Mouse (Mus musculus): ENCODE results near the gene Ncl. TPM values are rescaled to one million over a fixed set of nuclear protein-coding genes. Genes with fewer than 3 reads are reported as not detected.
"Not testable (repeated sequence)": the region's sequence is repeated elsewhere in the genome, so short reads cannot be mapped to it uniquely, and the experiment has no call there.

Ncl gene
- polyA plus RNA-seq, 1 experiment from 2014 or later = 219 TPM

- no peak overlapping the region for H3K9ac ChIP-seq
- ATAC-seq (ENCODE audit: low FRiP score) = no peak
- no peak overlapping the region for H3K4me3 ChIP-seq
- peaks cover 17% of the 10 kb centered on the region for H3K36me3 ChIP-seq
- H3K4me2 ChIP-seq = no peak overlapping the region
- H3K4me1 ChIP-seq (replicated peaks) = no peaks in the 10 kb centered on the region
- 100% methylated on average over 1 of the region's 1 CpGs for WGBS
- H3K27ac ChIP-seq = no peak overlapping the region
- no peaks in the 10 kb centered on the region for H3K27me3 ChIP-seq
- no peaks in the 10 kb centered on the region for H3K9me3 ChIP-seq
These were observed 16.0 kb downstream of the Ncl start for GRCm38 (mm10) chr1:86343087-86343645.

GRCm38 (mm10) chr1:86342371-86342770 is 16.8 kb downstream of the Ncl start:
- no peaks in the 10 kb centered on the region for H3K4me1 ChIP-seq (replicated peaks)
- no peak overlapping the region for H3K4me3 ChIP-seq
- H3K9me3 ChIP-seq = no peaks in the 10 kb centered on the region
- 92% methylated on average over 2 of the region's 2 CpGs for WGBS
- no peak overlapping the region for H3K27ac ChIP-seq
- H3K36me3 ChIP-seq = peaks cover 11% of the 10 kb centered on the region; the same call in 1 of the 2 replicates
- no peaks in the 10 kb centered on the region for H3K27me3 ChIP-seq
- no peak overlapping the region for H3K4me2 ChIP-seq
- H3K9ac ChIP-seq = no peak overlapping the region
- no peak for ATAC-seq (ENCODE audit: low FRiP score)

DNA sequence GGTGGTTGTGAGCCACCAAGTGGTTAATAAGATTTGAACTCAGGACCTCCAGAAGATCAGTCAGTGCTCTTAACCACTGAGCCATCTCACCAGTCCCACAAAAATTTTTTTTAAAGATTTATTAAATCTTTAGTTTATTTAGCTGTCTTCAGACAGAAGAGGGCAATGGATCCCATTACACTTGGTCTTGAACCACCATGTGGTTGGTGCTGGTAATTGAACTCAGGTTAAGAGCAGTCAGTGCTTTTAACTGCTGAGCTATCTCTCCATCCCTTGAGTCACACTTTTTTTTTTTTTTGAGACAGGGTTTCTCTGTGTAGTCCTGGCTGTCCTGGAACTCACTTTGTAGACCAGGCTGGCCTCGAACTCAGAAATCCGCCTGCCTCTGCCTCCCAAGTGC is 18.1 kb downstream of the Ncl start:
- ATAC-seq (ENCODE audit: low FRiP score); H3K4me2 ChIP-seq; H3K4me3 ChIP-seq; H3K9ac ChIP-seq; H3K27me3 ChIP-seq; H3K9me3 ChIP-seq; H3K27ac ChIP-seq; H3K36me3 ChIP-seq; H3K4me1 ChIP-seq (replicated peaks): not testable (repeated sequence)
- 86% methylated on average over 2 of the region's 2 CpGs for WGBS

DNA sequence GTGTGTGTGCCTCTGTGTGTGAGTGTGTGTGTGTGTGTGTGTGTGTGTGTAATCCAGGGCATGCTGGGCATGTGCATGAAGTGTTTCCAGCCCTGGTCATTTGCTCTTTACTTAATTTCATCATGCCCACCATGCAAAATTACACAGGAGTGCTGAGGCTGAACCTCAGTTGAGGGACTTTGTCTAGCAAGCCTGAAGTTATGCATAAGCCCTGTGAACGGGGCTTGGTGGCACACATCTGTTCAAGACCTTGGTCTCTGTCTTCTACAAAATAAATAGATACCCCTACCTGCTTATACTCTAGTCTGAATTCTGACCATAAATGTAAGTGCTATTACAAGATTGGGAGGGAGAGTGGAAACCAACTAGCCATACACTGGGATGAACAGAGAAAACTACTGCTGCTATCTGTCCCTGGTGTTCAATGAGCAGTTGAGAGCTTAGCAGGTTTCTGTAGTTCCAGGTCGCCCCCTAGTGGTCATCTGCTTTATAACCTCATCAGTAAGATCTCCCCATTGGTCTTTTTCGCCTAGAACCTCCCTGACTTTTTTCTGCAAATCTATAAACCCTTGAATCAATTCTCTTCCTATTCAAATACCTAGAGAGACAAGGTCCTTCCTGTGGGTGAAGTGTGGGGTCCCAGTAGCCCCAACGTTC is 19.9 kb downstream of the Ncl start:
- no peaks in the 10 kb centered on the region for H3K9me3 ChIP-seq
- H3K36me3 ChIP-seq = no peaks in the 10 kb centered on the region
- no peak overlapping the region for H3K4me2 ChIP-seq
- H3K4me3 ChIP-seq = no peak overlapping the region
- 31% methylated on average over 4 of the region's 4 CpGs for WGBS
- H3K27ac ChIP-seq = no peak overlapping the region
- no peaks in the 10 kb centered on the region for H3K27me3 ChIP-seq
- no peaks in the 10 kb centered on the region for H3K4me1 ChIP-seq (replicated peaks)
- peak; percentile 80 for ATAC-seq (ENCODE audit: low FRiP score)
- H3K9ac ChIP-seq = no peak overlapping the region

DNA sequence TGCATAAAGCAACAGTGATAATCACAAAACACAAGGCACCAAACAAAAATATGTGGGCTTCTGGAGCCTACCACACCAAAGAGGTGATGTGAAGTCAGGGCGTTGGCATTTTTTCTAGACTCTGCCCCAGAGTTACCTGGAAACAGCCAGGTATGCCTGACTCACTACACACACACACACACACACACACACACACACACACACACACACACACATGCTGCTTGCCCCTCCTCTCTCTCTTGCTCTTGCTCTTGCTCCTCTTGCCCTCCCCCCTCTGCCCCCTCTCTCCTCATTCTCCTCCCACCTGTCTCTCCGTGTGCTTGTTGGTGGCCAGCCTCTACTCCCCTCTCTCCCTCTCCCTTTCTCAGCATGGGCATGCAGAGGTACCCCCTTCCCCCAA is 22.9 kb downstream of the Ncl start:
- no peak overlapping the region for H3K9ac ChIP-seq
- H3K4me2 ChIP-seq = no peak overlapping the region
- no peak overlapping the region for H3K4me3 ChIP-seq
- H3K27ac ChIP-seq = no peak overlapping the region
- WGBS = 43% methylated on average over 2 of the region's 2 CpGs
- no peaks in the 10 kb centered on the region for H3K4me1 ChIP-seq (replicated peaks)
- H3K36me3 ChIP-seq = no peaks in the 10 kb centered on the region
- H3K27me3 ChIP-seq = no peaks in the 10 kb centered on the region
- H3K9me3 ChIP-seq = no peaks in the 10 kb centered on the region
- ATAC-seq (ENCODE audit: low FRiP score) = no peak

DNA sequence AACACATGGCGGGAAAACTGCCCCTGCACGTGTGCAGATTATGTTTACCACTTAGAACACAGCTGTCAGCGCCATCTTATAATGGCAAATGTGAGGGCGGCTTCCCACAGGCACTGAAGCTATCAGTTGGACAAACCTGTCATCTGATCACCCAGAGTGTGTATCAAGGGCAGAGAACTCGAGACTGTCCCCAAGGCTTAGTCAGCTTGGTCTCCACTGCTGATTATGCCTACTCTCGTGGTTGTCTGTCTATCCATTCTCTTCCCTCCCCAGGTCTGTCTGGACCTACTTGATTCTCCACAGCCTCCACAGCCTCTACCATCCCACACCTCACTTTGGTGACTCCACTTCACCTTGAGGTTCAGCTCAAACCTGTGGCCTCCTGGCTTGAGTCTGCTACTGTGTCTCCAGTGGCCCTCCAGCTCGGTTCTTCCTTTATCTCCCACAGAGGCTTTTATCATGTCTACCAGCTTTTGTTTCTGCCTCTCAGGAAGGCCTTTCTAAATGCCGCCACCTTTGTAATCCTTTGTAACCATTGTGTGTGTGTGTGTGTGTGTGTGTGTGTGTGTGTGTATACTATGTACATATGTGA is 38.3 kb downstream of the Ncl start:
- Histone ChIP-seq H3K36me3 (no peaks in the 10 kb centered on the region), H3K27ac (no peak overlapping the region), H3K4me1 (replicated peaks) (no peaks in the 10 kb centered on the region), H3K9me3 (no peaks in the 10 kb centered on the region), H3K4me3 (no peak overlapping the region), H3K27me3 (no peaks in the 10 kb centered on the region), H3K4me2 (no peak overlapping the region), H3K9ac (no peak overlapping the region)
- WGBS = 91% methylated on average over 8 of the region's 8 CpGs
- no peak for ATAC-seq (ENCODE audit: low FRiP score)

DNA sequence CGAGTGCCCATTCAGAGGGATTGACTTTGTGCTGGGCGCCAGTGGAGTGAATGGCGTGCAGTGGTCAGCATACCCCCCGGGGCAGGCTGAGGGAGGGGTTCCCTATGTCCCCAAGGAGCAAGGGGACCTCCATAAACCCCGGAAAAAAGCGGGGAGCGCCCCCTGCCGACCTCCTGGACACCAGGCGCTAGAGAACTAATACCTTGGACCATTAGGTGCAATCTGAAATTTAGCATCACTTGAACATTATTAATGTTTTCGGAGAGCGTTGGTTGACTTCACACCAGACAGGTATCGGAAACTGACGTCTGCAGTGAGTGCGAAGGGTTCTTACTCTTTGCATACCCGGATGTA is 45.5 kb downstream of the Ncl start:
- 30% methylated on average over 15 of the region's 15 CpGs for WGBS
- H3K4me1 ChIP-seq (replicated peaks) = peaks cover 14% of the 10 kb centered on the region
- H3K4me2 ChIP-seq = no peak overlapping the region

GRCm38 (mm10) chr1:86313096-86313771 is 46.0 kb downstream of the Ncl start:
- Histone ChIP-seq H3K4me3 (no peak overlapping the region), H3K27ac (no peak overlapping the region), H3K27me3 (peaks cover 18% of the 10 kb centered on the region; the same call in 1 of the 2 replicates), H3K4me1 (replicated peaks) (peaks cover 14% of the 10 kb centered on the region), H3K4me2 (no peak overlapping the region), H3K9ac (no peak overlapping the region), H3K36me3 (no peaks in the 10 kb centered on the region), H3K9me3 (no peaks in the 10 kb centered on the region)
- ATAC-seq (ENCODE audit: low FRiP score) = no peak
- WGBS = 41% methylated on average over 16 of the region's 16 CpGs

More for the DNA sequence above, 45.5 kb downstream of the Ncl start:
- no peak overlapping the region for H3K4me3 ChIP-seq
- peaks cover 18% of the 10 kb centered on the region; the same call in 1 of the 2 replicates for H3K27me3 ChIP-seq
- no peaks in the 10 kb centered on the region for H3K36me3 ChIP-seq
- H3K27ac ChIP-seq = no peak overlapping the region
- ATAC-seq (ENCODE audit: low FRiP score) = no peak
- H3K9ac ChIP-seq = no peak overlapping the region
- no peaks in the 10 kb centered on the region for H3K9me3 ChIP-seq

- H3K4me3 ChIP-seq = no peak overlapping the region
- H3K27ac ChIP-seq = no peak overlapping the region
- peaks cover 21% of the 10 kb centered on the region; the same call in 1 of the 2 replicates for H3K27me3 ChIP-seq
- H3K9ac ChIP-seq = no peak overlapping the region
- no peak overlapping the region for H3K4me2 ChIP-seq
- no peaks in the 10 kb centered on the region for H3K36me3 ChIP-seq
- 75% methylated on average over 3 of the region's 3 CpGs for WGBS
- peaks cover 14% of the 10 kb centered on the region for H3K4me1 ChIP-seq (replicated peaks)
- H3K9me3 ChIP-seq = no peaks in the 10 kb centered on the region
- no peak for ATAC-seq (ENCODE audit: low FRiP score)
These were observed 46.9 kb downstream of the Ncl start for GRCm38 (mm10) chr1:86312269-86312668.

- H3K36me3 ChIP-seq = no peaks in the 10 kb centered on the region
- no peak for ATAC-seq (ENCODE audit: low FRiP score)
- H3K4me1 ChIP-seq (replicated peaks) = peaks cover 14% of the 10 kb centered on the region
- H3K27me3 ChIP-seq = peaks cover 23% of the 10 kb centered on the region; the same call in 1 of the 2 replicates
- H3K9me3 ChIP-seq = no peaks in the 10 kb centered on the region
- H3K27ac ChIP-seq = no peak overlapping the region
- no peak overlapping the region for H3K4me2 ChIP-seq
- WGBS = 23% methylated on average over 10 of the region's 10 CpGs
- no peak overlapping the region for H3K9ac ChIP-seq
- H3K4me3 ChIP-seq = no peak overlapping the region
These were observed 47.7 kb downstream of the Ncl start for GRCm38 (mm10) chr1:86311467-86312005.

DNA sequence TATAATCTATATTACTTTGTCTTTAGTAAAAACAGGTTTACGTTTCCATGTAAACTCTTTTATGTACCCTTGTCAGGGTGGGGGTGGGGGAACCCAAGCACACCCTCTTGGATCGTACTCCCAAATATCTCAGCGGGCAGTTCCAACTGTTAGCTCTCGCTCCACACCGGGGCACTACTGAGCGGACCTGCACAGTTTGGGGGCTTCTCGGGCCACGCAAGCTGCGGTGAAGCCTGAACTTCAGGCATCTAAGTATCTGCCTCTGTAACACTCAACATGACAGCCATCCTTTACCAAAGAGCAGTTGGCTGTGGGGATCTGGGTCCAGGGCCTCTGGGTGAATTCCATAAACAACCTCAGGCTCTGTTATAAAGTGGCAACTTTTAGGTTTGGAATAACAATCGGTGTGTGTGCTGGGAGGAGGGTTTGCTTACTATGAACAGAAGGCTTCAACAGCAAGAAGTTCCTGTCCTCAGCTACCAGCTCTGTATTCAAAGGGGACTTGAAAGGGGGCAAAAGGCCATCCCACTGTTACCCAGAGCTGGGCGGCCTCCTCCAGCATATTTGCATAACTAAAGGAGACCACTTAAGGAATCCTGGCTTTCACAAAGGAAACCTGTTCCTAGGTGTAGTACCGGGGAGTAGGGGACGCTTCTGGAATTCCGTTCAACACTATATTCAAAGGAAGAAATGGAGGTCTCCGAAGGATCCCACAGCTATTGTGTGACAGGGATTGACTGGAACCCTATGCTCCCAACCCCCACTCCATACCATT is 48.5 kb downstream of the Ncl start:
- no peaks in the 10 kb centered on the region for H3K9me3 ChIP-seq
- ATAC-seq (ENCODE audit: low FRiP score) = no peak
- WGBS = 9% methylated on average over 15 of the region's 15 CpGs
- no peak overlapping the region for H3K4me3 ChIP-seq
- H3K36me3 ChIP-seq = no peaks in the 10 kb centered on the region
- H3K4me2 ChIP-seq = 0 out of 2 replicates have a peak overlapping the region, but pooled peaks have one; percentile 4
- H3K27ac ChIP-seq = no peak overlapping the region
- peaks cover 14% of the 10 kb centered on the region for H3K4me1 ChIP-seq (replicated peaks)
- H3K9ac ChIP-seq = no peak overlapping the region
- H3K27me3 ChIP-seq = peaks cover 31% of the 10 kb centered on the region; the same call in 1 of the 2 replicates

Measured in hindbrain, embryonic 13.5 days (tissue).